Mouse (Mus musculus) CH12.LX (cell line): ENCODE data around the gene Phlda3. TPM values are rescaled to one million over a fixed set of nuclear protein-coding genes. Genes with fewer than 3 reads are reported as not detected.
A peak's percentile ranks its signal among the peaks of the same experiment; 100 is the strongest.

Experiments used
- DNase-seq: peaks from one replicate; pipeline ENCODE4 v3.0.0-alpha.2; 2013; ENCODE audit errors: extremely low read depth
- H3K27ac ChIP-seq: 2 replicates; pipeline ENCODE4 v1.5.1; 2012; ENCODE audit warnings: low read depth, mild to moderate bottlenecking, control low read depth, moderate library complexity; ENCODE audit not compliant: insufficient read depth
- H3K27me3 ChIP-seq: replicated peaks from 2 replicates; pipeline ENCODE3; 2012; ENCODE audit warnings: inconsistent platforms
- H3K36me3 ChIP-seq, 2 experiments: replicated peaks in 1 of 2; 2 replicates each; pipeline versions ENCODE3 to v1.6.1; 2012; ENCODE audit warnings: inconsistent platforms in 1 of 2, low read length in 1 of 2, mild to moderate bottlenecking in 1 of 2, mixed read lengths in 1 of 2, moderate library complexity in 1 of 2; ENCODE audit not compliant: control insufficient read depth in 1 of 2, insufficient read depth in 1 of 2
- H3K4me1 ChIP-seq, 2 experiments: 2 replicates each; pipeline ENCODE4 v1.6.1; 2012; ENCODE audit warnings: inconsistent platforms in 1 of 2, moderate library complexity in 1 of 2; ENCODE audit not compliant: insufficient read depth in 2 of 2, control insufficient read depth in 1 of 2
- H3K4me2 ChIP-seq: 2 replicates; pipeline ENCODE4 v1.6.1; 2012; ENCODE audit warnings: low read depth, mild to moderate bottlenecking, control low read depth; ENCODE audit not compliant: poor library complexity, insufficient read depth, severe bottlenecking
- H3K4me3 ChIP-seq, 3 experiments: fragments of 150-350 bp in 1 of 3; sonication (generic) in 1 of 3; replicated peaks in 1 of 3; 2 replicates each; pipeline versions ENCODE3 to v1.5.1; 2011 to 2012; ENCODE audit warnings: low read depth in 2 of 3, low read length in 2 of 3, mild to moderate bottlenecking in 2 of 3, moderate library complexity in 2 of 3, control low read depth in 1 of 3, improper control_type of control experiment in 1 of 3, inconsistent platforms in 1 of 3, mixed read lengths in 1 of 3; ENCODE audit not compliant: poor library complexity in 1 of 3
- H3K79me2 ChIP-seq: replicated peaks from 2 replicates; pipeline ENCODE4 v1.6.1; 2012; ENCODE audit warnings: mild to moderate bottlenecking, moderate library complexity; ENCODE audit not compliant: control insufficient read depth, poor library complexity, insufficient read depth, severe bottlenecking; ENCODE audit errors: extremely low read depth
- H3K9ac ChIP-seq: 2 replicates; pipeline ENCODE4 v1.6.1; 2012; ENCODE audit warnings: low read depth, mild to moderate bottlenecking, control low read depth, moderate library complexity; ENCODE audit not compliant: insufficient read depth
- H3K9me3 ChIP-seq: replicated peaks from 2 replicates; pipeline ENCODE3; 2012; ENCODE audit warnings: low read length, inconsistent platforms, mixed read lengths
- BHLHE40 ChIP-seq: IDR thresholded peaks from 2 replicates; pipeline ENCODE4 v1.6.1; 2011; ENCODE audit warnings: mild to moderate bottlenecking, low read depth, low read length, improper control_type of control experiment
- CHD1 ChIP-seq: IDR thresholded peaks from 2 replicates; pipeline ENCODE4 v1.6.1; 2012; ENCODE audit warnings: low read depth, low read length, improper control_type of control experiment, inconsistent platforms
- CHD2 ChIP-seq: IDR thresholded peaks from 2 replicates; pipeline ENCODE4 v1.6.1; 2011; ENCODE audit warnings: low read length, improper control_type of control experiment
- CTCF ChIP-seq, 2 experiments: IDR thresholded peaks in 1 of 2; conservative IDR thresholded peaks in 1 of 2; 2 replicates each; pipeline ENCODE4 v1.5.1; 2011 to 2012; ENCODE audit warnings: low read depth in 2 of 2, low read length in 2 of 2, improper control_type of control experiment in 1 of 2, inconsistent platforms in 1 of 2, mild to moderate bottlenecking in 1 of 2, moderate library complexity in 1 of 2
- E2F4 ChIP-seq: IDR thresholded peaks from 2 replicates; pipeline ENCODE4 v1.6.1; 2011; ENCODE audit warnings: low read depth, low read length, improper control_type of control experiment; ENCODE audit not compliant: insufficient replicate concordance
- ELF1 ChIP-seq: IDR thresholded peaks from 2 replicates; pipeline ENCODE4 v1.6.1; 2014; ENCODE audit warnings: low read depth, mild to moderate bottlenecking, inconsistent platforms, low read length, improper control_type of control experiment
- EP300 ChIP-seq: IDR thresholded peaks from 2 replicates; pipeline ENCODE4 v1.6.1; 2011; ENCODE audit warnings: low read length, improper control_type of control experiment
- ETS1 ChIP-seq: conservative IDR thresholded peaks from 2 replicates; pipeline ENCODE4 v1.6.1; 2012; ENCODE audit warnings: low read depth, mild to moderate bottlenecking, inconsistent platforms, low read length, improper control_type of control experiment, moderate library complexity
- GABPA ChIP-seq: IDR thresholded peaks from 2 replicates; pipeline ENCODE4 v1.6.1; 2012; ENCODE audit warnings: low read depth, low read length, improper control_type of control experiment, inconsistent platforms; ENCODE audit not compliant: insufficient replicate concordance
- HCFC1 ChIP-seq: IDR thresholded peaks from 2 replicates; pipeline ENCODE4 v1.6.1; 2012; ENCODE audit warnings: low read depth, mild to moderate bottlenecking, inconsistent platforms, low read length, improper control_type of control experiment
- IRF4 ChIP-seq: IDR thresholded peaks from 2 replicates; pipeline ENCODE4 v1.6.1; 2014; ENCODE audit warnings: low read depth, mild to moderate bottlenecking, inconsistent platforms, low read length, improper control_type of control experiment
- JUN ChIP-seq: IDR thresholded peaks from 2 replicates; pipeline ENCODE4 v1.6.1; 2011; ENCODE audit warnings: low read depth, mild to moderate bottlenecking, low read length, improper control_type of control experiment, moderate library complexity; ENCODE audit not compliant: insufficient read depth
- JUND ChIP-seq: conservative IDR thresholded peaks from 2 replicates; pipeline ENCODE4 v1.6.1; 2011; ENCODE audit warnings: low read depth, low read length, improper control_type of control experiment
- KAT2A ChIP-seq: IDR thresholded peaks from 2 replicates; pipeline ENCODE4 v1.6.1; 2012; ENCODE audit warnings: low read length, improper control_type of control experiment, inconsistent platforms; ENCODE audit not compliant: insufficient replicate concordance
- MAFK ChIP-seq: IDR thresholded peaks from 2 replicates; pipeline ENCODE4 v1.6.1; 2011; ENCODE audit warnings: low read length, improper control_type of control experiment; ENCODE audit not compliant: insufficient replicate concordance
- MAX ChIP-seq: IDR thresholded peaks from 2 replicates; pipeline ENCODE4 v1.6.1; 2011; ENCODE audit warnings: low read length, improper control_type of control experiment
- MAZ ChIP-seq: IDR thresholded peaks from 2 replicates; pipeline ENCODE4 v1.6.1; 2012; ENCODE audit warnings: low read depth, mild to moderate bottlenecking, inconsistent platforms, low read length, improper control_type of control experiment, moderate library complexity
- MEF2A ChIP-seq: IDR thresholded peaks from 2 replicates; pipeline ENCODE4 v1.6.1; 2014; ENCODE audit warnings: low read depth, mild to moderate bottlenecking, inconsistent platforms, low read length, improper control_type of control experiment, borderline replicate concordance
- MXI1 ChIP-seq: IDR thresholded peaks from 2 replicates; pipeline ENCODE4 v1.6.1; 2011; ENCODE audit warnings: mild to moderate bottlenecking, low read depth, low read length, improper control_type of control experiment
- MYC ChIP-seq: IDR thresholded peaks from 2 replicates; pipeline ENCODE4 v1.6.1; 2011; ENCODE audit warnings: low read depth, mild to moderate bottlenecking, improper control_type of control experiment, low read length
- NELFE ChIP-seq: IDR thresholded peaks from 2 replicates; pipeline ENCODE4 v1.6.1; 2011; ENCODE audit warnings: low read depth, low read length, improper control_type of control experiment
- NRF1 ChIP-seq: IDR thresholded peaks from 2 replicates; pipeline ENCODE4 v1.6.1; 2014; ENCODE audit warnings: low read depth, mild to moderate bottlenecking, inconsistent platforms, low read length, improper control_type of control experiment, moderate library complexity
- PAX5 ChIP-seq: IDR thresholded peaks from 2 replicates; pipeline ENCODE4 v1.6.1; 2012; ENCODE audit warnings: low read length, inconsistent platforms, mixed read lengths
- POLR2A ChIP-seq: IDR thresholded peaks from 2 replicates; pipeline ENCODE4 v1.6.1; 2011; ENCODE audit warnings: low read depth, mild to moderate bottlenecking, improper control_type of control experiment, low read length
- POLR2AphosphoS2 ChIP-seq: IDR thresholded peaks from 2 replicates; pipeline ENCODE4 v1.6.1; 2011; ENCODE audit warnings: low read depth, low read length, improper control_type of control experiment
- RAD21 ChIP-seq: IDR thresholded peaks from 2 replicates; pipeline ENCODE4 v1.6.1; 2011; ENCODE audit warnings: low read depth, mild to moderate bottlenecking, low read length, improper control_type of control experiment, moderate library complexity
- RCOR1 ChIP-seq: conservative IDR thresholded peaks from 2 replicates; pipeline ENCODE4 v1.6.1; 2012; ENCODE audit warnings: low read depth, mild to moderate bottlenecking, inconsistent platforms, low read length, improper control_type of control experiment
- SIN3A ChIP-seq: IDR thresholded peaks from 2 replicates; pipeline ENCODE4 v1.6.1; 2012; ENCODE audit warnings: low read length, improper control_type of control experiment, inconsistent platforms
- SMC3 ChIP-seq: IDR thresholded peaks from 2 replicates; pipeline ENCODE4 v1.6.1; 2011; ENCODE audit warnings: low read depth, low read length, improper control_type of control experiment
- TBP ChIP-seq: conservative IDR thresholded peaks from 2 replicates; pipeline ENCODE4 v1.6.1; 2011; ENCODE audit warnings: low read depth, low read length, improper control_type of control experiment
- TCF12 ChIP-seq: IDR thresholded peaks from 2 replicates; pipeline ENCODE4 v1.6.1; 2014; ENCODE audit warnings: low read depth, mild to moderate bottlenecking, inconsistent platforms, low read length, improper control_type of control experiment
- UBTF ChIP-seq: IDR thresholded peaks from 2 replicates; pipeline ENCODE4 v1.6.1; 2012; ENCODE audit warnings: low read depth, mild to moderate bottlenecking, inconsistent platforms, low read length, improper control_type of control experiment, moderate library complexity
- USF1 ChIP-seq: IDR thresholded peaks from 2 replicates; pipeline ENCODE4 v1.6.1; 2014; ENCODE audit warnings: low read depth, mild to moderate bottlenecking, inconsistent platforms, low read length, improper control_type of control experiment
- USF2 ChIP-seq: conservative IDR thresholded peaks from 2 replicates; pipeline ENCODE4 v1.6.1; 2011; ENCODE audit warnings: low read depth, low read length, improper control_type of control experiment
- ZC3H11A ChIP-seq: IDR thresholded peaks from 2 replicates; pipeline ENCODE4 v1.6.1; 2012; ENCODE audit warnings: low read depth, mild to moderate bottlenecking, inconsistent platforms, low read length, improper control_type of control experiment
- ZKSCAN1 ChIP-seq: IDR thresholded peaks from 2 replicates; pipeline ENCODE4 v1.6.1; 2012; ENCODE audit warnings: low read depth, inconsistent platforms, low read length, improper control_type of control experiment, borderline replicate concordance
- ZMIZ1 ChIP-seq: IDR thresholded peaks from 2 replicates; pipeline ENCODE4 v1.6.1; 2012; ENCODE audit warnings: low read depth, mild to moderate bottlenecking, inconsistent platforms, low read length, improper control_type of control experiment
- ZNF384 ChIP-seq: IDR thresholded peaks from 2 replicates; pipeline ENCODE4 v1.6.1; 2012; ENCODE audit warnings: low read depth, low read length, improper control_type of control experiment, inconsistent platforms
- dilution Hi-C: fragments of 300-500 bp; cut with MboI; formaldehyde crosslinking; loops from 2 replicates; pipeline ENCODE4 v1.14.3; 2020; ENCODE audit warnings: low sequenced_read_pairs; ENCODE audit not compliant: extremely low pct_unique_long_range_greater_than_20kb, extremely low pct_ligation_motif_present
- in situ Hi-C: fragments of 300-500 bp; cut with MboI; formaldehyde crosslinking; loops from 3 replicates; pipeline ENCODE4 v1.14.3; 2019; ENCODE audit warnings: low sequenced_read_pairs, low pct_ligation_motif_present, low pct_unique_long_range_greater_than_20kb, mixed read lengths
- polyA plus RNA-seq: library from polyadenylated mRNA; unstranded; fragments of >175 nt; gene quantifications from 2 replicates; pipeline ENCODE4 v1.2.1, GENCODE M21; 2012; ENCODE audit warnings: low read depth; ENCODE audit not compliant: insufficient read length
- total RNA-seq, 2 experiments: library from RNA; depleted of rRNA; stranded (reverse); fragments of 300-350 nt in 1 of 2; fragments of >200 nt in 1 of 2; gene quantifications; 2 replicates each; pipeline ENCODE4 v1.2.3; 2012 to 2014

The Phlda3 gene
- total and polyA plus RNA-seq, 3 experiments, result 37.5 to 98.1 (median 49.5) TPM

- peaks cover 22 to 59% of the 10 kb centered on the region in 2 experiments for H3K4me1 ChIP-seq
Measured at GRCm38 (mm10) chr1:135763503-135764205, 2.3 kb upstream of the Phlda3 start.

GRCm38 (mm10) chr1:135764206-135764528, 1.8 kb upstream of the Phlda3 start:
- Histone ChIP-seq H3K36me3 (peaks cover 10 to 14% of the 10 kb centered on the region in 2 experiments), H3K4me3 (no peak overlapping the region), H3K9me3 (no peaks in the 10 kb centered on the region), H3K4me2 (peak overlapping the region; percentile 57), H3K27me3 (no peaks in the 10 kb centered on the region), H3K79me2 (peaks cover 30% of the 10 kb centered on the region), H3K9ac (peak overlapping the region; percentile 98), H3K27ac (peak overlapping the region; percentile 76), H3K4me1 (peaks cover 24 to 62% of the 10 kb centered on the region in 2 experiments)
- TF ChIP-seq POLR2A, result 0 out of 2 replicates have a peak, but pooled peaks have one; percentile 18
- TF ChIP-seq ETS1, result 0 out of 2 replicates have a peak, but pooled peaks have one; percentile 16
- no peak for TF ChIP-seq USF2
- dilution Hi-C loops, result no loop called here
- DNase-seq, result no peak
- in situ Hi-C loops, result loop anchor here (10.0 kb wide), 1 partner anchor 371 kb away; the partner anchor contains the start of gene Kif21b

More at GRCm38 (mm10) chr1:135763503-135764205, 2.3 kb upstream of the Phlda3 start:
- in situ Hi-C loops (loop anchor here (10.0 kb wide), 1 partner anchor 371 kb away; the partner anchor contains the start of gene Kif21b), dilution Hi-C loops (no loop called here)
- TF ChIP-seq ZC3H11A (no peak), JUN (peak; percentile 76; the same call in 1 of the 2 replicates), SMC3 (0 out of 2 replicates have a peak, but pooled peaks have one; percentile 7), POLR2A (no peak), MEF2A (peak; percentile 90), IRF4 (peak; percentile 98), ELF1 (0 out of 2 replicates have a peak, but pooled peaks have one; percentile 37), ZMIZ1 (no peak), NRF1 (no peak), MYC (peak; percentile 86), ZKSCAN1 (no peak), RCOR1 (peak; percentile 96), MXI1 (peak; percentile 86), MAFK (peak; percentile 49; the same call in 1 of the 2 replicates), SIN3A (peak; percentile 91; the same call in 1 of the 2 replicates), GABPA (no peak), PAX5 (no peak), NELFE (peak; percentile 56), USF2 (peak; percentile 79), POLR2AphosphoS2 (peak; percentile 25; the same call in 1 of the 2 replicates), EP300 (peak; percentile 94), RAD21 (no peak), ZNF384 (peak; percentile 41; the same call in 1 of the 2 replicates), CHD1 (no peak; the same call in 1 of the 2 replicates), UBTF (0 out of 2 replicates have a peak, but pooled peaks have one; percentile 32), CHD2 (peak; percentile 96), ETS1 (peak; percentile 96), MAX (peak; percentile 79), USF1 (peak; percentile 84), TCF12 (peak; percentile 98), HCFC1 (no peak), BHLHE40 (peak; percentile 70), MAZ (peak; percentile 97), KAT2A (no peak), TBP (peak; percentile 68; the same call in 1 of the 2 replicates), CTCF (conservative IDR thresholded peaks at IDR 0.05 in 1 of 2, IDR thresholded peaks at IDR 0.05 in 1 of 2; ENCODE audit: low read depth in 2 of 2, low read length in 2 of 2) (no peak), E2F4 (no peak), JUND (peak; percentile 76)
- no peaks in the 10 kb centered on the region for H3K27me3 ChIP-seq
- peak; percentile 49 for DNase-seq
- H3K9me3 ChIP-seq, result no peaks in the 10 kb centered on the region
- peaks cover 5 to 9% of the 10 kb centered on the region in 2 experiments for H3K36me3 ChIP-seq
- peaks cover 25% of the 10 kb centered on the region for H3K79me2 ChIP-seq
- H3K4me2 ChIP-seq, result peak overlapping the region; percentile 57
- peak overlapping the region; percentile 76 for H3K27ac ChIP-seq
- H3K4me3 ChIP-seq, result peak overlapping the region in 1 of 3 experiments; percentile 7
- H3K9ac ChIP-seq, result peak overlapping the region; percentile 98
